Mouse (Mus musculus) naive thymus-derived CD4-positive, alpha-beta T cell, adult 2 months (primary cell): ENCODE data around the gene Cep152.

Experiments
- DNase-seq: peaks from one replicate; pipeline ENCODE4 v3.0.0-alpha.2; 2011; ENCODE audit warnings: low read depth

The Cep152 gene

GRCm38 (mm10) chr2:125624127-125624685 is 707 bp downstream of the Cep152 start:
- no peak for DNase-seq

- no peak for DNase-seq
Measured at GRCm38 (mm10) chr2:125623211-125623610, 1.7 kb downstream of the Cep152 start.

GRCm38 (mm10) chr2:125620213-125620907 is 4.6 kb downstream of the Cep152 start:
- DNase-seq, result no peak

- no peak for DNase-seq
Measured at GRCm38 (mm10) chr2:125615858-125616424, 9.0 kb downstream of the Cep152 start.

- DNase-seq, result no peak
Measured at GRCm38 (mm10) chr2:125615440-125615839, 9.5 kb downstream of the Cep152 start.

GRCm38 (mm10) chr2:125606220-125606845 is 18.6 kb downstream of the Cep152 start:
- no peak for DNase-seq

- DNase-seq, result no peak
Measured at GRCm38 (mm10) chr2:125604646-125605045, 20.3 kb downstream of the Cep152 start.

- no peak for DNase-seq
Measured at GRCm38 (mm10) chr2:125602970-125603369, 21.9 kb downstream of the Cep152 start.

- DNase-seq, result no peak
Measured at GRCm38 (mm10) chr2:125598958-125599357, 26.0 kb downstream of the Cep152 start.

GRCm38 (mm10) chr2:125598251-125598650 is 26.7 kb downstream of the Cep152 start:
- no peak for DNase-seq

- no peak for DNase-seq
Measured at GRCm38 (mm10) chr2:125594786-125595185, 30.1 kb downstream of the Cep152 start.

GRCm38 (mm10) chr2:125594072-125594471 is 30.8 kb downstream of the Cep152 start:
- no peak for DNase-seq

- DNase-seq, result no peak
Measured at GRCm38 (mm10) chr2:125591895-125592294, 33.0 kb downstream of the Cep152 start.

GRCm38 (mm10) chr2:125589287-125589686 is 35.6 kb downstream of the Cep152 start:
- DNase-seq, result no peak

GRCm38 (mm10) chr2:125581081-125581480 is 43.8 kb downstream of the Cep152 start:
- DNase-seq, result no peak

GRCm38 (mm10) chr2:125577670-125578069 is 47.2 kb downstream of the Cep152 start:
- no peak for DNase-seq

GRCm38 (mm10) chr2:125576498-125576897 is 48.4 kb downstream of the Cep152 start:
- DNase-seq, result no peak

GRCm38 (mm10) chr2:125575766-125576165 is 49.1 kb downstream of the Cep152 start:
- no peak for DNase-seq

- DNase-seq, result no peak
Measured at GRCm38 (mm10) chr2:125563884-125564283, 61.0 kb downstream of the Cep152 start.

GRCm38 (mm10) chr2:125562407-125562806 is 62.5 kb downstream of the Cep152 start:
- DNase-seq, result no peak

- no peak for DNase-seq
Measured at GRCm38 (mm10) chr2:125560037-125560436, 64.9 kb downstream of the Cep152 start.

GRCm38 (mm10) chr2:125558634-125559589 is 66.0 kb downstream of the Cep152 start:
- DNase-seq, result no peak
